Mouse (Mus musculus): Measurements from ENCODE around the gene Fgfr2.

GRCm38 (mm10) chr7:130208601-130209000 lies 2914.5 kb downstream of the Fgfr2 start:
- TF ChIP-seq CTCF (IDR thresholded peaks at IDR 0.05; ENCODE audit: borderline replicate concordance, extremely low read depth, insufficient read depth, insufficient read length) (no peak), POLR2A (IDR thresholded peaks at IDR 0.05; ENCODE audit: borderline replicate concordance, extremely low read depth, insufficient read depth, insufficient read length, poor library complexity, severe bottlenecking) (no peak)

All from brain, embryonic 14.5 days (tissue).